Mouse (Mus musculus): ENCODE results near the gene Sumo1. TPM values are rescaled to one million over a fixed set of nuclear protein-coding genes. Genes with fewer than 3 reads are reported as not detected.
A peak's percentile ranks its signal among the peaks of the same experiment; 100 is the strongest.

The Sumo1 gene
- total and polyA plus RNA-seq, 2 experiments from 2014 or later: 71.3 to 186 TPM

DNA sequence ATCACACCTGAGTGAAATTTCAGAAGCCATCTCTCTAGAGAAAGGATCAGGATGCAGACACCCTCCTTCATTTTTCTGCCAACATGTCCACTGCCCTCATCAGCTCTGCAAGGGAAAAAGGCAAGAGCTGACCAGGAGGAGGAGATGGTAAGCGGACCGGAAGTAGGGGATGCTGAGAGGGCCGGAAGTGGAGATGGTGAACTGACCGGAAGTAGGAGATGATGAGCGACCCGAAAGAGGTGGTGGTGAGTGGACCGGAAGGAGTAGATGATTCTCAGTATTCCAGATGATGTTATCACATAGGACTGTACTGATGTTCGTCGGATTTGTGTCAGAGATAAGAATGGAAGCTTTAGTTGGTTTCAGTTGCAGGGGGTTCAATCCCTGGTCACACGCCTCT lies 51.4 kb downstream of the Sumo1 start:
- Histone ChIP-seq H3K4me3 (ENCODE audit: low read depth, low read length) (no peak overlapping the region), H3K4me1 (ENCODE audit: control insufficient read depth, insufficient read depth) (no peaks in the 10 kb centered on the region), H3K9ac (replicated peaks; ENCODE audit: low read depth, low read length) (no peak overlapping the region), H3K9me3 (replicated peaks; ENCODE audit: control insufficient read depth, low read length) (no peaks in the 10 kb centered on the region), H3K4me2 (ENCODE audit: low read depth, low read length) (no peak overlapping the region), H3K27me3 (ENCODE audit: control insufficient read depth, insufficient read depth, low read length) (no peaks in the 10 kb centered on the region; the same call in 1 of the 2 replicates), H3K27ac (ENCODE audit: low read depth) (no peak overlapping the region), H3K36me3 (replicated peaks; ENCODE audit: control insufficient read depth, insufficient read depth, low read length) (no peaks in the 10 kb centered on the region)
- ATAC-seq (ENCODE audit: insufficient read depth, low read depth): no peak
- TF ChIP-seq CTCF (IDR thresholded peaks at IDR 0.05; ENCODE audit: low read depth) (no peak), EP300 (IDR thresholded peaks at IDR 0.05; ENCODE audit: low read depth) (no peak)
- no peak for DNase-seq (ENCODE audit: low spot score)
- WGBS: 79% methylated on average over 10 of the region's 10 CpGs

DNA sequence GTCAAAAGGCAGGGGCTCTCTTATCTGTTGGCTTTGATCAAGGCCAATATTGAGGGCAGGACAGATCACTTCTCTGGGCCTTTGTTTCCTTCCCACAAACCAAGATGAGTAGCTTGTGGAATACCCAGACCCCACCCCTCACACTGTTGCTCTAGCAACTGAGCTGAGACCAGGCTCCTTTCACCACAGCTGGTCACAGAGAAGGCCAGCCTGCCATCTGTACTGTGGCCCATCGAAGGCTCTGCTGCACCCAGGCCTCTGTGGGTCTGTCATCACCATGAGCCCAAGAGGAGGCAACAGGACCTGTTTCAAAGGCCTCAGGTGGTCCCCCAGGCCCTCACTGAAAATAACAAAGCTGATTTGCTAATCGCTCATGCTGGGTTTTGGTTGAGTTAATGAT lies 55.6 kb downstream of the Sumo1 start:
- no peaks in the 10 kb centered on the region for H3K4me1 ChIP-seq (ENCODE audit: control insufficient read depth, insufficient read depth)
- no peak overlapping the region for H3K27ac ChIP-seq (ENCODE audit: low read depth)
- no peak overlapping the region for H3K4me3 ChIP-seq (ENCODE audit: low read depth, low read length)
- no peak for ATAC-seq (ENCODE audit: insufficient read depth, low read depth)
- DNase-seq (ENCODE audit: low spot score): no peak
- TF ChIP-seq EP300 (IDR thresholded peaks at IDR 0.05; ENCODE audit: low read depth) (no peak), CTCF (IDR thresholded peaks at IDR 0.05; ENCODE audit: low read depth) (no peak)
- WGBS: 82% methylated on average over 2 of the region's 2 CpGs
- H3K4me2 ChIP-seq (ENCODE audit: low read depth, low read length): no peak overlapping the region
- no peaks in the 10 kb centered on the region for H3K27me3 ChIP-seq (ENCODE audit: control insufficient read depth, insufficient read depth, low read length)
- H3K36me3 ChIP-seq (replicated peaks; ENCODE audit: control insufficient read depth, insufficient read depth, low read length): no peaks in the 10 kb centered on the region
- no peaks in the 10 kb centered on the region for H3K9me3 ChIP-seq (replicated peaks; ENCODE audit: control insufficient read depth, low read length)
- no peak overlapping the region for H3K9ac ChIP-seq (replicated peaks; ENCODE audit: low read depth, low read length)

DNA sequence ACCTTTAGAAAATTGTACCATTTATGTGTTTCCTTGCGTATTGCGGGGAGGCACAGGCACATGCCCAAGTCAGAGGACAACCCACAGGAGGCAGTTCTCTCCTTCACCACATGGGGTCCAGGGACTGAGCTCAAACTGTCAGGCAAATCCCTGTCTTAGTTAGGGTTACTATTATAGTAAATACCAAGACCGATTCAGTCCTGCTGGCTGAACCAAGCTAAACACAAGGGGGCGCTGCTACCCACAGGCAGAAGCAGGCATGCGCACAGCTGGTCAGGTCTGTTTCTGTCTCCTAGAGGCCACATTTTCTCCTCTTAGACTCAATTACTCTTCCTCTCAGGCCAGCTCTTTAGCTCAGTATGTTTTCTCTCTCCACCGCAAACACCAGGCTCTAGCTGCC lies 56.8 kb downstream of the Sumo1 start:
- Histone ChIP-seq H3K27ac (ENCODE audit: low read depth) (no peak overlapping the region), H3K9me3 (replicated peaks; ENCODE audit: control insufficient read depth, low read length) (no peaks in the 10 kb centered on the region), H3K9ac (replicated peaks; ENCODE audit: low read depth, low read length) (no peak overlapping the region), H3K4me2 (ENCODE audit: low read depth, low read length) (no peak overlapping the region), H3K4me3 (ENCODE audit: low read depth, low read length) (no peak overlapping the region), H3K27me3 (ENCODE audit: control insufficient read depth, insufficient read depth, low read length) (no peaks in the 10 kb centered on the region), H3K4me1 (ENCODE audit: control insufficient read depth, insufficient read depth) (no peaks in the 10 kb centered on the region), H3K36me3 (replicated peaks; ENCODE audit: control insufficient read depth, insufficient read depth, low read length) (no peaks in the 10 kb centered on the region)
- ATAC-seq (ENCODE audit: insufficient read depth, low read depth) (no peak), DNase-seq (ENCODE audit: low spot score) (peak; percentile 25)
- WGBS: 46% methylated on average over 6 of the region's 6 CpGs
- TF ChIP-seq CTCF (IDR thresholded peaks at IDR 0.05; ENCODE audit: low read depth) (peak; percentile 57), EP300 (IDR thresholded peaks at IDR 0.05; ENCODE audit: low read depth) (no peak)

DNA sequence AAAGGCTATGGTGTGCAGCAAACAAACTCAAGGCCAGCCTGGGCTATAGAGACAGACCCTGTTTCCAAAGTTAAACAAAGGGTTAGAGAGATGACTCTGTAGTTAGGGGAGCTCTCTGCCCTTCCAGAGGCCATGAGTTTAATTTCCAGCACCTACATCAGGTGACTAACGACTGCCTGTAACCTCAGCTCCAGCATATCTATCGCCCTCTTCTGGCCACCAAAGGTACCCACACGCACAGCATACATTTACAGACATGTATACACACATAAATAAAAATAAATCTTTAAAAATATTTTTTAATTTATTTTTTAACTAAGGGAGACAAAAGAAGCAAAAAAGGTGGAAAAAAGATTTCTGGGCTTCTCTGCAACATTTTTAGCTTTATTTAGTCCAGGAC lies 59.7 kb downstream of the Sumo1 start:
- Histone ChIP-seq H3K4me3 (ENCODE audit: low read depth, low read length) (no peak overlapping the region), H3K9ac (replicated peaks; ENCODE audit: low read depth, low read length) (no peak overlapping the region), H3K9me3 (replicated peaks; ENCODE audit: control insufficient read depth, low read length) (no peaks in the 10 kb centered on the region), H3K27ac (ENCODE audit: low read depth) (no peak overlapping the region), H3K4me2 (ENCODE audit: low read depth, low read length) (no peak overlapping the region), H3K4me1 (ENCODE audit: control insufficient read depth, insufficient read depth) (no peaks in the 10 kb centered on the region), H3K27me3 (ENCODE audit: control insufficient read depth, insufficient read depth, low read length) (no peaks in the 10 kb centered on the region), H3K36me3 (replicated peaks; ENCODE audit: control insufficient read depth, insufficient read depth, low read length) (no peaks in the 10 kb centered on the region)
- 85% methylated on average over 3 of the region's 3 CpGs for WGBS
- TF ChIP-seq CTCF (IDR thresholded peaks at IDR 0.05; ENCODE audit: low read depth) (no peak), EP300 (IDR thresholded peaks at IDR 0.05; ENCODE audit: low read depth) (no peak)
- DNase-seq (ENCODE audit: low spot score): no peak
- ATAC-seq (ENCODE audit: insufficient read depth, low read depth): no peak

- Histone ChIP-seq H3K27ac (ENCODE audit: low read depth) (0 out of 2 replicates have a peak overlapping the region, but pooled peaks have one; percentile 33), H3K9ac (replicated peaks; ENCODE audit: low read depth, low read length) (no peak overlapping the region), H3K9me3 (replicated peaks; ENCODE audit: control insufficient read depth, low read length) (no peaks in the 10 kb centered on the region), H3K27me3 (ENCODE audit: control insufficient read depth, insufficient read depth, low read length) (no peaks in the 10 kb centered on the region), H3K4me1 (ENCODE audit: control insufficient read depth, insufficient read depth) (no peaks in the 10 kb centered on the region), H3K36me3 (replicated peaks; ENCODE audit: control insufficient read depth, insufficient read depth, low read length) (no peaks in the 10 kb centered on the region), H3K4me2 (ENCODE audit: low read depth, low read length) (no peak overlapping the region), H3K4me3 (ENCODE audit: low read depth, low read length) (no peak overlapping the region)
- TF ChIP-seq EP300 (IDR thresholded peaks at IDR 0.05; ENCODE audit: low read depth): no peak
- no peak for TF ChIP-seq CTCF (IDR thresholded peaks at IDR 0.05; ENCODE audit: low read depth)
- ATAC-seq (ENCODE audit: insufficient read depth, low read depth) (peak; percentile 36; the same call in 1 of the 2 replicates), DNase-seq (ENCODE audit: low spot score) (peak; percentile 29)
- WGBS: 44% methylated on average over 10 of the region's 10 CpGs
These were observed 60.7 kb downstream of the Sumo1 start for GRCm38 (mm10) chr1:59609896-59610295.

- no peaks in the 10 kb centered on the region for H3K9me3 ChIP-seq (replicated peaks; ENCODE audit: control insufficient read depth, low read length)
- DNase-seq (ENCODE audit: low spot score): no peak
- TF ChIP-seq EP300 (IDR thresholded peaks at IDR 0.05; ENCODE audit: low read depth) (no peak), CTCF (IDR thresholded peaks at IDR 0.05; ENCODE audit: low read depth) (0 out of 2 replicates have a peak, but pooled peaks have one; percentile 6)
- H3K27me3 ChIP-seq (ENCODE audit: control insufficient read depth, insufficient read depth, low read length): no peaks in the 10 kb centered on the region
- no peak overlapping the region for H3K4me3 ChIP-seq (ENCODE audit: low read depth, low read length)
- ATAC-seq (ENCODE audit: insufficient read depth, low read depth): no peak
- no peaks in the 10 kb centered on the region for H3K36me3 ChIP-seq (replicated peaks; ENCODE audit: control insufficient read depth, insufficient read depth, low read length)
- no peak overlapping the region for H3K9ac ChIP-seq (replicated peaks; ENCODE audit: low read depth, low read length)
- H3K4me1 ChIP-seq (ENCODE audit: control insufficient read depth, insufficient read depth): no peaks in the 10 kb centered on the region
- no peak overlapping the region for H3K4me2 ChIP-seq (ENCODE audit: low read depth, low read length)
- H3K27ac ChIP-seq (ENCODE audit: low read depth): 0 out of 2 replicates have a peak overlapping the region, but pooled peaks have one; percentile 33
- WGBS: 74% methylated on average over 4 of the region's 4 CpGs
These were observed 61.2 kb downstream of the Sumo1 start for GRCm38 (mm10) chr1:59609458-59609857.
